Mouse (Mus musculus) inflammation-experienced regulatory T-cells, adult 16 weeks (primary cell): ENCODE results near the gene Hint3. TPM values are rescaled to one million over a fixed set of nuclear protein-coding genes. Genes with fewer than 3 reads are reported as not detected.

Source experiments
- polyA plus RNA-seq: library from polyadenylated mRNA; unstranded; fragments of 100-300 nt; shearing (Covaris generic); gene quantifications from one replicate; pipeline ENCODE4 v1.2.1, GENCODE M21; 2017

The Hint3 gene
- 56.8 TPM for polyA plus RNA-seq

GRCm38 (mm10) chr10:30629513-30629912 lies at the start of gene Hint3:
TSS of gene Hint3 (minus strand) at chr10:30629632.

GRCm38 (mm10) chr10:30600542-30600966 lies 28.9 kb downstream of the Hint3 start, which contains the start of gene Trmt11:
TSS of gene Trmt11 (minus strand) at chr10:30600749.

Other genes starting within 250 kb of the Hint3 start
- gene Trmt11, start 28.9 kb downstream of the Hint3 start, polyA plus RNA-seq, result 47.2 TPM
- 82.3 TPM for gene Ncoa7, start 173.7 kb upstream of the Hint3 start, polyA plus RNA-seq
- not detected for gene Hey2, start 213.2 kb upstream of the Hint3 start, polyA plus RNA-seq